Mouse (Mus musculus) megakaryocyte, embryonic 14.5 days (primary cell): Measurements from ENCODE around the gene Sbsn.

Source experiments
- FLI1 ChIP-seq: IDR thresholded peaks from 2 replicates; pipeline ENCODE4 v1.6.1; 2012; ENCODE audit warnings: low read length, inconsistent platforms, mixed read lengths
- GATA1 ChIP-seq: IDR thresholded peaks from 3 replicates; pipeline ENCODE4 v1.6.1; 2012; ENCODE audit warnings: mixed read lengths, low read length, inconsistent platforms, borderline replicate concordance

DNA sequence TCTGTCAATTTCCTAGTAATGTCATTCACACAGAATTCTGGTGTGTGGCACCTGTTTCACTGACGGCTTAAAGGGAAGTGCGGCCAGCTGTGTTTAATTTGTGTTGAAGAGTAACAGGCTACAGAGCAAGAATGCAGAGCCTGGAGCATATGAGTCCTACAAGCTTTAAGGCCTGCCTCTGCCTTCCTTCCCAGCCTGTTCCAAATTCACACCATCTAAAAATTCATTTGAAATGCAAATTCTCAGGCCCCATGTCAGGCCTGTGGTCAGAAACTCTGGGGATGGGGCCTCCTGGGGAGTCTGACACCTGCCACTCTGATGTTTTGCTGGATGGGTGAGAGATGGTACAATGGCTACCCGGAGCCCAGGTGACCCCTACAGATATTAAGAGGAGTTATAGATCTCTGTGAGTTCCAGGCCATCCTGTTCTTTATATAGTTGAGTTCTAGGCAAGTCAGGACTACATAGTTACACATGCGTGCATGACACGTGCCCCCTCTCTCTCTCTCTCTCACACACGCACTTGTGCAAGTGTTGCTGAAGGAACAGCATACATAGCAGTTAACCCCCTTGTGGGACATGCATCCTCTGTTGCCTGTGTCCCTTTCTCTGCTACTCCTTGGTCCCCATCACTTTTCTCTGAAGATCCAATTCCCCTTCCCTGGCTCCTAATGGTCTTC, 27.9 kb upstream of the Sbsn start:
- TF ChIP-seq GATA1 (no peak), FLI1 (no peak)
